In genomic region chr6:134916641-134917040, GRCm38 (mm10) we compare ENCODE assay signal across 7 mouse cellular contexts. TPM values are rescaled to one million over a fixed set of nuclear protein-coding genes. Genes with fewer than 3 reads are reported as not detected.
DNase-seq lines count a peak whose midpoint lies in the region; ATAC-seq and TF ChIP-seq lines count a peak whose summit lies in the region.

No protein-coding gene starts in this region.

- H3K9ac ChIP-seq in ES-E14 (ENCODE audit: insufficient read depth, low read depth, low read length, poor library complexity, severe bottlenecking): no peak overlapping the region
- peak overlapping the region; percentile 71 for H3K9ac ChIP-seq in heart, embryonic 14.5 days (ENCODE audit: low read length)
- H3K9ac ChIP-seq in midbrain, embryonic 15.5 days: no peak overlapping the region

- no peaks in the 10 kb centered on the region for H3K36me3 ChIP-seq in ES-E14 (ENCODE audit: control insufficient read depth, insufficient read depth, low read length, poor library complexity, severe bottlenecking)
- no peaks in the 10 kb centered on the region for H3K36me3 ChIP-seq in heart, embryonic 14.5 days (ENCODE audit: control insufficient read depth, insufficient read depth, low read length)
- H3K36me3 ChIP-seq in midbrain, embryonic 15.5 days (replicated peaks): no peaks in the 10 kb centered on the region

- WGBS in heart, embryonic 14.5 days: under 1% methylated on average over 11 of the region's 11 CpGs
- under 1% methylated on average over 11 of the region's 11 CpGs for WGBS in midbrain, embryonic 15.5 days

- no peaks in the 10 kb centered on the region for H3K27me3 ChIP-seq in heart, embryonic 14.5 days (ENCODE audit: control insufficient read depth, insufficient read depth, low read length)
- peaks cover 5% of the 10 kb centered on the region for H3K27me3 ChIP-seq in midbrain, embryonic 15.5 days (replicated peaks)

- H3K9me3 ChIP-seq in ES-E14 (ENCODE audit: control insufficient read depth, insufficient read depth, low read depth, low read length): no peaks in the 10 kb centered on the region
- no peaks in the 10 kb centered on the region for H3K9me3 ChIP-seq in heart, embryonic 14.5 days (ENCODE audit: control insufficient read depth, low read length)
- no peaks in the 10 kb centered on the region for H3K9me3 ChIP-seq in midbrain, embryonic 15.5 days

- H3K4me2 ChIP-seq in heart, embryonic 14.5 days (ENCODE audit: low read length): peak overlapping the region; percentile 75
- peak overlapping the region; percentile 58 for H3K4me2 ChIP-seq in midbrain, embryonic 15.5 days

- peak overlapping the region; percentile 43 to 45; a peak in 3 of 4 replicates for H3K4me3 ChIP-seq in ES-E14 (ENCODE audit: insufficient read depth in 1 of 2, low read depth in 1 of 2, low read length in 2 of 2, poor library complexity in 1 of 2, severe bottlenecking in 1 of 2)
- H3K4me3 ChIP-seq in heart, embryonic 14.5 days (ENCODE audit: control insufficient read depth in 1 of 2, insufficient read depth in 1 of 2, low read depth in 1 of 2, low read length in 2 of 2): peak overlapping the region; percentile 52 to 55
- H3K4me3 ChIP-seq in midbrain, embryonic 15.5 days: peak overlapping the region; percentile 40

- ATAC-seq in heart, embryonic 14.5 days (ENCODE audit: insufficient number of reproducible peaks, insufficient read depth, low FRiP score, low read depth): no peak
- no peak for ATAC-seq in midbrain, embryonic 15.5 days (replicated peaks)
- ATAC-seq in monocyte, adult 5-6 weeks (replicated peaks; ENCODE audit: insufficient number of reproducible peaks, low FRiP score, low TSS enrichment, poor library complexity, severe bottlenecking): no peak
- ATAC-seq in granulocyte monocyte progenitor cell, adult 5-6 weeks (replicated peaks; ENCODE audit: poor library complexity, severe bottlenecking): no peak

- no peak overlapping the region for H3K27ac ChIP-seq in ES-E14 (ENCODE audit: insufficient read depth, low read depth, low read length, poor library complexity, severe bottlenecking)
- peak overlapping the region in 1 of 2 experiments; percentile 61; a peak in 3 of 4 replicates for H3K27ac ChIP-seq in heart, embryonic 14.5 days (replicated peaks in 1 of 2; ENCODE audit: control insufficient read depth in 1 of 2, insufficient read depth in 1 of 2, low read depth in 2 of 2, low read length in 2 of 2)
- no peak overlapping the region for H3K27ac ChIP-seq in midbrain, embryonic 15.5 days

- in situ Hi-C loops in ES-E14 (cut with MboI; ENCODE audit: low sequenced_read_pairs in 2 of 2, unreplicated experiment in 2 of 2): no loop called here

- DNase-seq in ES-E14 (ENCODE audit: low read depth, low spot score): no peak
- peak; percentile 12 for DNase-seq in adrenal gland, adult 8-10 months
- DNase-seq in kidney, postnatal 4 days: peak; percentile 37 to 56

- H3K4me1 ChIP-seq in ES-E14 (ENCODE audit: control insufficient read depth in 2 of 2, insufficient read depth in 2 of 2, low read length in 2 of 2, poor library complexity in 1 of 2): peaks cover 4 to 7% of the 10 kb centered on the region in 2 experiments; a peak in 2 of 4 replicates
- peaks cover 6 to 14% of the 10 kb centered on the region in 2 experiments for H3K4me1 ChIP-seq in heart, embryonic 14.5 days (ENCODE audit: control insufficient read depth in 2 of 2, insufficient read depth in 2 of 2, low read length in 2 of 2)
- H3K4me1 ChIP-seq in midbrain, embryonic 15.5 days: peaks cover 18% of the 10 kb centered on the region

TF ChIP-seq in ES-E14, 5 proteins besides CTCF, POLR2A, EP300 and RAD21:
- no peak for TF ChIP-seq HCFC1 (IDR thresholded peaks at IDR 0.05; ENCODE audit: borderline replicate concordance, insufficient read depth, low read length)
- TF ChIP-seq CHD2 (IDR thresholded peaks at IDR 0.05; ENCODE audit: low read depth, low read length): no peak
- TF ChIP-seq ZNF384 (IDR thresholded peaks at IDR 0.05; ENCODE audit: low read depth, low read length): no peak
- TF ChIP-seq ZC3H11A (IDR thresholded peaks at IDR 0.05; ENCODE audit: borderline replicate concordance, low read depth, low read length): no peak
- TF ChIP-seq MAFK (IDR thresholded peaks at IDR 0.05; ENCODE audit: insufficient read depth, low read depth, low read length): no peak

RNA-seq across cellular contexts. Expression of gene Cdkn1b, which starts 3.6 kb away (rescaled TPM):
- total RNA-seq in ES-E14 (2012; rRNA removed): 10.7 and 15.4 TPM in 2 replicates
- total RNA-seq in adrenal gland, adult 8-10 months (2022): 10 to 100 TPM; 32.9 to 44.0 (median 37.1) TPM
- polyA plus RNA-seq in heart, embryonic 14.5 days (2014; fragmentation: Nextera tagmentation; extraction: Ambion mirVana): 16.3 and 21.0 TPM in 2 replicates
- 24.4 and 25.3 TPM in 2 replicates for polyA plus RNA-seq in midbrain, embryonic 15.5 days (2015; fragmentation: Nextera tagmentation; extraction: Ambion mirVana)
- 272 to 301 TPM (median 295 TPM) in 3 replicates for total RNA-seq in monocyte, adult 5-6 weeks (2017)
- 16.9 and 18.1 TPM in 2 replicates for total RNA-seq in granulocyte monocyte progenitor cell, adult 5-6 weeks (2014; fragmentation: Nextera tagmentation)
- 38.5 and 38.7 TPM in 2 replicates for total RNA-seq in granulocyte monocyte progenitor cell, adult 5-6 weeks (2017)

RNA-seq across cellular contexts. Expression of gene Gpr19, which starts 18.3 kb away (rescaled TPM):
- total RNA-seq in ES-E14 (2012; rRNA removed): 34.7 and 36.3 TPM in 2 replicates
- 1 to 10 TPM; 7.1 to 9.8 (median 7.9) TPM for total RNA-seq in adrenal gland, adult 8-10 months (2022)
- polyA plus RNA-seq in heart, embryonic 14.5 days (2014; fragmentation: Nextera tagmentation; extraction: Ambion mirVana): 9.1 TPM in 2 replicates
- polyA plus RNA-seq in midbrain, embryonic 15.5 days (2015; fragmentation: Nextera tagmentation; extraction: Ambion mirVana): 40.1 and 44.0 TPM in 2 replicates
- 5.4 to 11.0 TPM (median 6.3 TPM) in 3 replicates for total RNA-seq in monocyte, adult 5-6 weeks (2017)
- 14.1 and 16.7 TPM in 2 replicates for total RNA-seq in granulocyte monocyte progenitor cell, adult 5-6 weeks (2014; fragmentation: Nextera tagmentation)
- total RNA-seq in granulocyte monocyte progenitor cell, adult 5-6 weeks (2017): 6.6 TPM in 2 replicates
